Mouse (Mus musculus): Measurements from ENCODE around the gene Piezo1.

The Piezo1 gene

DNA sequence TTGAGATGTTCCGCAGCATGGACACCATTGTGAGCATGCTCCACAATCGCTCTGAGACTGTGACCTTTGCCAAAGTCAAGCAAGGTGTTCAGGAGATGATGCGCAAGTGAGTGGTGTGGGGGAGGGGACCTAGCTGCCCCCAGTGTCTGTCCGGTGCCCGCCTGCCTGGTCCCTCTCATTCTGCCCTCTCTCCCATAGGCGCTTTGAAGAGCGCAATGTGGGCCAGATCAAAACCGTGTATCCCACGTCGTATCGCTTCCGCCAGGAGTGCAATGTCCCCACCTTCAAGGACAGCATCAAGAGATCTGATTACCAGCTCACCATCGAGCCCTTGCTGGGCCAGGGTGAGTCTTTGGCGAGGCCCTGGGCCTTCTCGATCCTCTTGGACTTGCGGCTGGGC is 18.9 kb upstream of the Piezo1 start:
- no peak for DNase-seq

- no peak for DNase-seq
Observed at GRCm38 (mm10) chr8:122569329-122569728, 18.2 kb upstream of the Piezo1 start.

DNA sequence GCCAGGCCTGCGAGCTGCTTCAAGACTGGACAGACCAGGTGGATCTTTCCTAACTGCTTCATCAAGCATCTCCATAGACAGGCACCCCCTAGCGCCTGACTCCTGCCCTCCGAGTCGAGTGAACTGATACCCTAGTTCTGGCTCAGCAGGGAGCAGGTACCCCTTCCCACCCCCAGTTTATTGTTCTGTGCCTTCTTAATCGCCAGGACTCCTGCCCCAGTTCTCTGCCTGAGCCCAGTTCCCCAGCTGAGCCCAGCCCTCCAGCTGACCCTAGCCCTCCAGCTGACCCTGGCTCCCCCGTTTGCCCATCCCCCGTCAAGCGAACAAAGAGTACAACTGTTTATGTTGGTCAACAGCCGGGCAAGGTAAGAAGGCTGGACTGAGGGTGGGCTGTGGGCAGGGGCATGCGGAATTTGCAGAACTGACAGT is 17.8 kb upstream of the Piezo1 start:
- DNase-seq: peak; percentile 68

GRCm38 (mm10) chr8:122568109-122568504 is 17.0 kb upstream of the Piezo1 start:
- no peak for DNase-seq

DNA sequence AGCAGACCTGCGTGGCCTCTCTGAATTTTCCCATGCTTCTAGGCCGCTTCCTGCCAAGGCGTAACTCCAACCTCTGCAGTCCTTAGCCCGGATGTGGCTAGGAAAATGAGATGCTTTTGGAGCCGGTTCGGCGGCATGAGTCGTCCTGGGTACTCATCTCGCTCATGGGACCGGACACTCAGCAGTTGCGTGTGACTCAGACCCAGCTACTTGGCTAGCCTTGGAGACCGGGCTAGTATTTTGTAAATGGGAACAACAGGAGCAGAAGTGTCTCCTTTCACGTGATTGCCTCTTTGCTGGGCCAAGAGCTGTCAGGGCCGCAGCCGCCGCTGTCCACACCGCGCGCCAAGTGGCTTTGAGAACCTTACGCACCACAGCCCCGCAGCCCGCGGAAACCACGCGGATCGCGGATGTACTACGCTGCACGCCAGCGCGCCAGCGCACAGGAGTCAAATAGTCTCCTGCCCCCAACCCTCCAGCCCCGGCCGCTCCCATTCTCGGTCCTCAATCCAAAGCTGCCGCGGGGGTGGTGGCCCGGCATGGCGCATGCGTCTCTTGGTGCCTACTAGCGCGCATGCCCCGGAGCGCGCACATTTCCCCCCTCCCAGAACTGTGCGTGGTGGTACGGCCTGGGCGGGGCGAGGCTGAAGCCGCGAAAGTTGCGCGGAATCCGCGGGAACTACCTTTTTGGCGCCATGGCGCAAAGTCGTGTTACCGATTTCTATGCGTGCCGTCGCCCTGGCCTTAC is 16.4 kb upstream of the Piezo1 start, which contains the start of gene Cdt1:
TSS of gene Cdt1 (plus strand) at position 655 of the 748 bp plus-strand sequence.
- peak; percentile 97 for DNase-seq

GRCm38 (mm10) chr8:122566766-122567165 is 15.6 kb upstream of the Piezo1 start:
- peak; percentile 91 for DNase-seq

GRCm38 (mm10) chr8:122564363-122565352 is 13.5 kb upstream of the Piezo1 start:
- no peak for DNase-seq

DNA sequence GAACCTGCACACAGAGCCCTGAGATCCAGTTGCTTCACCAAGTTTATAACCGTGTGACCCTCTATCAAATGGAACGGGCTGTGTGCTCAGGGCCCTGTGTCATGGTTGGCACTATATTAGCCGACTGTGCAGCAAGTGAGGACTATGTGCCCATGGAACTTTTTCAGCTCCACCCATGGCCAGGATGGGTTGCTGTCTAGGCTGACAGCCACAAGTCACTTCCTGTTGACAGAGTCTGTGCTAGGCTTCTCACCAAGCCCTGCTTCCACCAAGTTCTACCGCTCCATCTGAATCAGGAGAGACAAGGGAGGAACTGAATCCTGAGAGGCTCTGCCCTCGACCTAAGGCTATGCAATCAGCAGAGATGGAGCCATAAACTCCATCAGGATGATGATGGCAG is 10.1 kb upstream of the Piezo1 start:
- DNase-seq: no peak

DNA sequence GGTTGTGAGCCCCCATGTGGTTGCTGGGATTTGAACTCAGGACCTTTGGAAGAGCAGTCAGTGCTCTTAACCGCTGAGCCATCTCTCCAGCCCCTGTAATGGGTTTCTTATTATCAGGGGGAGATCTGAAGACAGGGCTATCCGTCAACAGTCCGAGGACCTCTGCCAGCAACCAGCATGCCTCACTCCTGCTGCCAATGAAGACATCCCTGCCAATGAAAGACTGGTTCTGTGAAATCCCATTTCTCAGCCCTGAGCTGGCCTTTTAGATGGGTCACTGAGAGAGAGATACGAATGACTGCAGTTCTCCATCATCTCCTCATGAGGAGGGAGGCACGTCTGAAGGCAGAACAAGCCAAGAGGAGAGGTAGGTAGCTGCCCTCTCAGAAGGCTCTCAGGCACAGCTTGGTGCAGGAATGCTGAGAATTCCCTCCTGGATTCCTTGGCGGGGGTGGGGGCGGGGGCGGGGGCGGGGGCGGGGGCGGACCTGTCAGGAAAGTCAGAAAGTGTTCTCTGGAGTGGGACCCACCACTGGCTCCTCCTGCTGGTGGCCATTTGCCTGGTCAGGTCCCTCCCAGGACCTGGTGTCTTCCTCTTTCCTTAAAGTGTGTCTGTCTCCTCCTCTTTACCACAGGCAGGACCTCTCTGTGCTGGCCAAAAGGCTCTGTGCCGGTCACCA is 7.7 kb upstream of the Piezo1 start:
- DNase-seq: no peak

DNA sequence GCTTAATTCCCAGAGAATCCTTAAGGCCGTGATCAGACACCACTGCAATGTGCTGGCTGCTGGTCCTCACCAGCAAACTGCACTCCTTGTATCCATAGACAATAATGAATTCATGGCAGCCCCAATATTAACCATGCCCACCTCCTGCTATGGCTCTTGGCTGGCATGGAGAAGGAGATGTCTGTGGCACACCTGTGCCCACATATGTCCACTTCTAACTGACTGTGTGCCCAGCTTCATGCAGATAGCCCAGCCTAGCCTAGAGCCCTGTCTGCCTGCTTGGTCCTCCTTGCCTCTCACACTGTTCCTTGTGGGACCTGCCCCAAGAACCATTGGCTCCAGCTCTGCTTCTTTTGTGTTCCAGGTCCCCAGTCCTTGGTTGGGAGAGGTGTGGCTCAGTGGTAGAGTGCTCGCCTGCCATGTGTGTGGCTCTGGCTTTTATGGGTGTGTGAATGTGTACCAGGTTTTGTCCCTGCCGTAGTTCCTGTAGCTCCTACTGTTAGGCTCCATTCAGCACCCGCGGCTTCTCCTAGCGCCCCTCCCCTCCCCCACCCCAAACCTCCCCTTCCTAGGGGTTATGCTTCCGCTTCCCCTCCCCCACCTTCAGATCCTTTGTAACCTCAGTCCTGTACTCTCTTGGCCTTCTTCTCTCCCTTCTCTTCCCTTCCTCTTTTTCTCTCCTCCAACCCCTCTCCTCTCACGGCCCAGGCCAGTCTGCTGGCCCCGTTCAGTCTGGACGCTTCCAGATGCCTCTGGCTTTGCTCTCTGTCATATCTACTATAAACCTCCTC is 6.3 kb upstream of the Piezo1 start:
- no peak for DNase-seq

GRCm38 (mm10) chr8:122556030-122557009 is 5.2 kb upstream of the Piezo1 start:
- no peak for DNase-seq

DNA sequence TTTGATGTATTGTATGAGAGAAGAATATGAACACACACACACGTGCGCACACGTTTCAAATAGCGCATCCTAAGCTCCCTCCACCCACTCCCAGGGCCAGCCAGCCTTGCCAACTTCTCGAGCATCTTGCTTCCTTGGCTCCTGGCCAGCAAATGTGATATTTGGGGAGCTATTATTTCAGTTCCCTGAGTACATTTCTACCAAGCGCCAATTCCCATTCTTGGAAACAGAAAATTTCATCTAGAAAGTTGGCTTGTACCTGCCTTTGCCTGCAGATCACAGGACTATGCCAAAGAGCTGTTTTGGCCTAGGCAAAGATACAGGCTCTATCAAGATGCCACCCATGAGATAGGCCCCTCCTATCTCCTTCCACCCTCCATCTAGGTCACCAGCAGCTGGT is 3.7 kb upstream of the Piezo1 start:
- no peak for DNase-seq

GRCm38 (mm10) chr8:122550995-122551264 is 199 bp downstream of the Piezo1 start:
- DNase-seq: no peak

DNA sequence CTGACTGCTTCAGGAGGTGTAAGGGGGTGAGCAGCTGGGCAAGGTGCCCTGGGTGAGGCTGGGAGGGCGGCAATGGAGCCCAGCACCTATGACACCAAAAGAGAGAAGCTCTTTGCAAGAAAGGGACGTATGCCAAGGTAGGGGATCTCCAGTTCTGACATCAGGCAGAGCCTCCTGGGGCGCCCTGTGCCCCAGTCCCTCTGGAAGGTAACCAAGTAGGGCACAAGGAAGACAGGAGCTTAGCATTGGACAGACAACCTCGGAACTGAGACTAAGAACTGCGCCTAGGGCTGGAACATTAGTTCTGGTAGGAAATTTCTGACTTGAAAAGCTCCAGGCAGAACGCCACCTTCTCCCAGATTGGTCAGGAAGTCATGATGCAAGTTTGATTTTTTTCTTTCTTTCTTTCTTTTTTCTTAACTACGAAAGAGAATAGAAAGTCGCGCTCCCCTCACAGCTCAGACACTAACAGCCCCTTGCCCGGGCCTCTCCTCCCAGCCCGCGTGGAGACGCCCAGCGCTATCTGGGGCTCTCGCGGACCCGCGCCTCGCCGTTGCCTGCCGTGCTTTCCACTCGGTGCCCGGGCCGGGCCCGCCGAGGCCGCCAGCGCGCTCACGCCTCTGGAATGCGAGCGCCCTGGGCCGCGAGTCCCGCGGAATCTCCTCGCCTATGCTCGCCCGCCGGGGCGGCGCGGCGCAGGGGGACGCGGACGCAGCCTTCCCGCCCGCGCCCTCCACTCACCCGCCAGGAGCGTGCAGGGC is 715 bp downstream of the Piezo1 start:
- peak; percentile 74 for DNase-seq

GRCm38 (mm10) chr8:122548891-122549439 is 2.2 kb downstream of the Piezo1 start:
- no peak for DNase-seq

- DNase-seq: no peak
Observed at GRCm38 (mm10) chr8:122548331-122548730, 2.8 kb downstream of the Piezo1 start.

DNA sequence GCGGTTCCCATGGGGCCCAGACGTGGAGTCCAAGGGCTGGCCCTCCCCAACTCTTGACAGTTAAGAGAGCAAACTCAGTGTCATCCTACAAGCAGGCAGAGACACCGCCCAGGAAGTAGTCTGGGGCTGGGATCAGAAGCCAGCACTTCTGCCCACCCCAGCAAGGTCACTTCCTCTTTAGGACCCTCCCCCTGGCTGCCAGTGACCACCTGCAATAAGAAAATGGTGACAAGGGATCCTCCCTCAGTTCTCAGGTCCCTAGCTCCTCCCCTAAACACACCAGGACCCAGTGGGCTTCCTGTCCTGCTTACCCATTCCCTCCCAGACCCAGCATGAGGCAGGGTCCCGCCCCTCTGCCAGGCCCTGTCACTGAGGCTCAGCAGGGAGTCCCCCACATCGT is 3.3 kb downstream of the Piezo1 start:
- peak; percentile 52 for DNase-seq

- peak; percentile 40 for DNase-seq
Observed at GRCm38 (mm10) chr8:122546811-122547453, 4.2 kb downstream of the Piezo1 start.

DNA sequence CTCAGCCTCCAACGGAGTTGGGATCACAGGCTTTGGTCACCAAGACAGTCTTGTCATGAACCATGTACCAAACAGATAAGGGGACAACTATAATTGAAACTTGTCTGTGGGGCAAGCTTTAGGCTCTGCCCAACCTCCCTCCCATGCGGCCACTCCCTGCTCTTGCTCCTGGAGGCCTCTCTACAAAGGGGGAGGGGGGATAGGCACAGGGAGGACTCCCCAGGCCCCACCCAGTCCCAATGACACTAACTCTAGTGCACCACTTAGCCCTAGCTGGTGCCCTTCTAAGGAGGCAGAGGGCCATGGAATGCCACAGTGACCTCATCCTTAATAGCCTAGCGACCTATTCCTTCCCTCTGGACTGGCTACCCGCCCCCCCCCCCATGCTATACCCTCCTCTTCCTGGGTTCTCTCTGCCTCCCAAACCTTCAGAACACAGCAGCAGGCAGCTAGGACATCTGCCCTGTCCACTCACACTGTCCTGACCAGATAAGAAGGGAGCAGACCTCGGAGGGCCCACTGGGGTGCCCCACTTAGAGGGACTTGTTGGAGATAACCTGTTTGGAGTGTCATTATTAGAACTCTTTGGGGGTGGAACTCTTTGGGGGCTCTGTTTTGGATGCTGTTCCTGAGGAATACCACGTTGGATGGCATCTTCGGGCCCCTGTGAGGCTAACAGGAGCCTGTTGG is 4.9 kb downstream of the Piezo1 start:
- DNase-seq: peak; percentile 29

All from retina, postnatal 1 day (tissue).